Mouse (Mus musculus) spleen, postnatal 4 days (tissue): ENCODE data around the gene Sox18.
A peak's percentile ranks its signal among the peaks of the same experiment; 100 is the strongest.

Source experiments
- DNase-seq, 2 experiments: peaks; one replicate each; pipeline ENCODE4 v3.0.0; 2022; ENCODE audit warnings: low spot score in 2 of 2

The Sox18 gene

DNA sequence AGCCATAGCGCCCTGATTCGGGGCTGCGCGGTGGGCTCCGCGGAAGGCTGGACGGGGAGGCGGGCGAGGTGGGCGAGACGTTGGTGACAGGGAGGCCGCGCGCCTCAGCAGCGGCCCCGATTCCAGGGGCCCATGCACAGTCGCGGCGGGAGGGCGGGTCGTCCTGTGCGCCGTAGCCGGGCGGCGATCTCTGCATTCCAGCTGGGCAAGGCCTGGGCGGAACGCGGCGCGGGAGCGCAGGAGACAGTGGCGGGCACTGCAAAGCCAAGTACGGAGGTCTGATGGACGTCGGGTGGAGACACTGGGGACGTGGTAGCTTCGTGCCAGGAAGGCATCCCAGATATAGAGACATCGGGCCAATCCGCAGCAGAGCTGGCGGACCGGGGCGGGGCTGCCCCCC lies at the start of gene Sox18:
Gene Sox18 (minus strand): TSS at position 315 of the 400 bp plus-strand sequence.
- no peak for DNase-seq

DNA sequence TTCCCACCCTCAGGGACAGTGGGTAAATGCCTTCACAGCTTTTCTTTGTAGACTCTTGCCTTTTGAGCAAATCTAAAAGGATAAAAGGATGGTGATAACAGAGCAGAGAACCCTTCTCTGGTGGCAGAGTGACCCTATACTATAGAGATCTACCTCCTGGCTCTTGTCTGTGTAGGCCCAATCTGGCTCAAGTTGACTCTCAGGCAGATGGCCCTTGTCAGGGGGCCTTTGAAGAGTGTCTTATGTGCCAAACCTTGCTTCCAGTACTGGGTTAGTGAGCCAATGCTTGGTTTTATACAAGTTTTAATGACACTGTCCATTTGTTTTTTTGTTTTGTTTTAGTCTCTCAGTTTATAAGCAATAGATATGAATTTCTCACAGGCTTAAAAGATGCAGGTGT lies 49.8 kb upstream of the Sox18 start:
- DNase-seq = no peak

DNA sequence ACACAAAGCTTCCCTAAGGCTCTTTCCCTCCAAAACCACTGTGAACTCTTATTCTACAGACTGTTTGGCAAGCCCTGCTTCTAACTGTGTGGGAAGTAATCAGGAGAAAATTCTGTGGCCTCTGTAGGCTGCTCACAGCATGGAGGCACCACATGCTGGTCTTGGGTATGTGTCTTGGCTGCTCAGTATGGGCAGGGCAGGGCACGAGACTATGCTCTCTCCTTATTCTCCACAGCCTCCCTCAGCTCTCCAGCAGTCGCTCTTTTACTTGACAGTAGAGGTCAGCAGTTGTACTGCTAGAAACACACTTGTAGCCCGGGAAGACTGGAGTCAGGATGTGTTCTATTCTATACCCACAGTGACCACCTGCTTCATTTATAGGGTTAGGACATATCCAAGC lies 48.6 kb upstream of the Sox18 start:
- DNase-seq = no peak

DNA sequence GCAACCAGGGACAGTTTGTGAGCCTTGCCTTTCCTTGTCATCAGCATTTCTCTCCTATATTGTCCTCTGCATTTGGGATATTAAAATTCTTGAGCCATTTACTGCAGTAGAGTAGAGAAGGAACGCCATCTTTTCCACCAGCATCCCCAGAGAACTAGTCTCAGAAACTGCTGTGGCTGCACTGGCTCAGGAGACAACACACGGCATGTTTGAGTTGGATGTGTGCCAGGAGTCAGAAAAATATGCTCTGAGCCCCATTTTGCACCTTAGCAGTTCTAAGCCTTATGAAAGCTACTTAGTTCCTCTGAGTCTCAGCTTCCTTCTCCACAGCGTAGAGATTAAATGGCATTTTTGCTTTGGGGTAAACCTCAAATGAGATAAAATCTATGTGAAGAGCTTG lies 45.6 kb upstream of the Sox18 start:
- DNase-seq = no peak

DNA sequence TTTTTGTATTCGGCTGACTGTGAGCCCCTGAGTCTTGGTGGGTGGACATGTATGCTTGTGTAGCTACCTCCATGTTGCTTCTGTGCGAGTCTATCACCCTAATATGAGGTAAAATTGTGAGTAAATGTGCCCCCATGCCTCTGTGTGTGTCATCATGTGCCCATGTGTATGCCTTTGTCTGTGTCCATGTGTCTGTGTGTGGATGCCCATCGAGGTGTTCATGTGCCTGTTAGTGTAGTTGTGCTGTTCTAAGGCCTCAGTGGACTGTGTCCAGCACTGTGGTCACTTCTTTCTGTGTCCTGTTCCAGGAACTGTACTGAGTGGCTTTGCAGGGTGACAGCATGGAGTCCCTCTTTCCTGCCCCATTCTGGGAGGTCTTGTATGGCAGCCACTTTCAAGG lies 43.9 kb upstream of the Sox18 start:
- DNase-seq = no peak

DNA sequence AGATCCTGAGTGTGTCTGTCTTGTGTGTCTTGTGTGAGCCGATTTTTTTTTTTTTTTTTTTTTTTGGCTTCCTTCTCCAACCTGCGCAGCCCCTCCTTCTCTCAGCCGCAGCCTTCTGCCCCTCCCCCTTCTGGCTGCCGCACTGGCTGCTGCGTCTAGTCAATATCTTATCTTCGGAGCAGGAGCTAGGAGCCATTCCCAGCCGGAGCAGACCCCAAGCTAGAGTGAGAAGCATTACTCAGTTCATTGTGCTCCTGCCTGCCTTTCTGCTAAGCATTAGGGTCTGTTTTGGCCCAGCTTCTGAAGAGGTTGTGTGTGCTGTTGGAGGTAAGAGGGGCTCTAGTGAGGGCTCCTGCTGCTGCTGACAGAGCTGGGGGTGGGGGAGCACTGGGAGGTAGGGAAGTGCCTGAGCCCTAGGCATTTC lies 43.5 kb upstream of the Sox18 start, which contains the start of gene Oprl1:
Gene Oprl1 (plus strand): TSS at position 114 of the 424 bp plus-strand sequence.
- DNase-seq = no peak

DNA sequence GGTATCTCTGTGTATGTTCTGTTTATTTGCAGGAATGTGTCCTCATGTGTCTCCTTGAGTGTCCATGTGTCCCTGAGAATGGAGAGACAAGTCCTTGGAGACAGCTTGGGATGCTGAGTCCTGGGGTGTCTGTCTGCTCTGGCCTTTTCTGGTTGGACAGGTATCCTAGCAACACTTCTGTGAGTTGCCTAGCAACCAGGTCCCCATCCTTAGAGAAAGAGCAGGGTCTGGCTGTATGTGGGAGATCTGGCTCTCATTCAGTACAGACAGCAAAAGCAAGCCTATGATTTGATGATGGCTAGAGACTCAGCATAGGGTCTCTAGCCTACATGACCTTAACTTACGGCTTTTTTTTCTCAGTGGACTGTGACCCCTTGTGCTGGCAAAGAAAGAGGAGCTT lies 42.3 kb upstream of the Sox18 start:
- DNase-seq = no peak

DNA sequence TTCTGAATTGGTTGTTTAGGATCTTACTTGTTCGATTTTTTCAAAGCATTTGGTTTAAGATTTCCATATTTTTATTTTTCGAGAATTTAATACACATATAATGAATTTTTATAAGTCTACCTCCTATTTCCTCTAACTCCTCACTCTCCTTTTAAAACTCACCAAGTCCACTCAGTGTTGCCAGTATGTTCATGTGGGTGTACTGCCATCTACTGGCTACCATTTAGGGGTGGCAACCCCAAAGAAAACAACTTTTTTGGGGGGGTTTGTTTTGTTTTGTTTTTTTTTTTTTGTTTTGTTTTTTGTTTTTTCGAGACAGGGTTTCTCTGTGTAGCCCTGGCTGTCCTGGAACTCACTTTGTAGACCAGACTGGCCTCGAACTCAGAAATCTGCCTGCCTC lies 35.2 kb upstream of the Sox18 start:
- DNase-seq = no peak

DNA sequence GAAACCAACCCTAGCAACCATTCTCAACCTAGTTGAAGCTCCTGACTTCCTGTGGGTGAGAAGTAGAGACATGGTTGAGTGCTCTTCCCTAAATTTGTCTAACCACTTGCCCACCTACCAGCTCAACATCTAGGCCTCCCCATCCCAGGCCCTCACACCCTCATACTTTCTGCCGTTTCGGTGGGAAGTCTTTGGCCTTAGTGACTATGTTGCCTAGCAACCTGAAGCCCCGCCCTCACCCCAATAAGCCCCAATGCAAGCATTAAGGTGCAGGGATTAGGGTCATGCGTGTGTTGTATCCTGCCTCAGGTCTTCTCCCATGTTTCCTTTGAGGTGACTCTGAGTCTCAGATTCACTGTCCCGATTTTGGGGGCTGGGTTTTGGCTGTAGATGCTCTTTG lies 26.8 kb upstream of the Sox18 start, which contains the start of gene Lkaaear1:
Gene Lkaaear1 (minus strand): TSS at position 202 of the 400 bp plus-strand sequence.
- DNase-seq = no peak

DNA sequence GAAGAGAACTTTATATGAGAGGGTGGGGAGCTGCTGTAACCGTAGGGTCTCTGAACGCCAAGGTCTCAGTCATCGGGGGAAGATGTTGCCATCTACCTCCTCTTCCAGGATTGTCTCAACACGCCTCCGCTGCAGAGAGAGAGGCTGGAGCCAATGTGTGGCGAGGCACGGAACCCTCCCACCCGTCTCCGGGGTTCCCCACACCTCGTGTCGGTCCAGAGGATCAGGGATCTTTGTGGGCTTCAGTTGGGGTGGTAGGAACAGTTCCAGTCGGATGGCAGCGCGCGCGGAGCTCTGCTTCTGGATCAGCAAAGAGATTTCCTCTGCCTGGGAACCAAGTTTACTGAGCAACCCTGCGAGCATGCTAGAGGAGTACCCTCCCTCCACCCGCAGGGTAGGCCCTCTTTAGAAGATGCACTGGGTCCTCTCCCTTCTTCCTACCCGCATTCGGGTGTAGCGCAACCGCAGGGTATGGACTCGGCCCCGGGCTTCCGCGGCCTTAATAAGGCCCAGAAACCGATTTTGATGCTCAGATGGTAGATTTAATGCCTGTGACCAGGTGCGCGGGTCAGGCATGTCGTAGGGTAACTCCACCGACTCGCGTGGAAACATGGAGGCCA lies 25.5 kb upstream of the Sox18 start:
- no peak for DNase-seq

DNA sequence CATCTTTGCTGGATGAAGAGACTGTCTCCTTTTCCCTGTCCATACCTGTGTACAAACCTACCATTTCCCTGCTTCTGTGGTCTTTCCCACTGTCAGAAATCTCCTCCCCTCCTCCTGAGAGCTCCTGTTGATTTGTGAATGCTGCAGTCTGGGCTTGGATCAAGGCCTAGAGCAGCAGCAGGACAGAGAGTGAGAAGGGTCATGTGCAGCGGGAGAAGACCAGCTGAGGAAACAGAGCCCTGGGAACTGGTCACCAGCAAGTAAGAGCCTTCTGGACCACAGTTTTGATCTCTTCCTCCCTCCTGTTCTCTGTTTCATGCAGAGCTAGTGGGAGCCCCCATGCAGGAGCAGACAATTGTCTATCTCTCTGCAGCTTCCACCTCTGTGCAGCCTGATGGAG lies 24.3 kb upstream of the Sox18 start:
- peak in 1 of 2 experiments; percentile 50 for DNase-seq

DNA sequence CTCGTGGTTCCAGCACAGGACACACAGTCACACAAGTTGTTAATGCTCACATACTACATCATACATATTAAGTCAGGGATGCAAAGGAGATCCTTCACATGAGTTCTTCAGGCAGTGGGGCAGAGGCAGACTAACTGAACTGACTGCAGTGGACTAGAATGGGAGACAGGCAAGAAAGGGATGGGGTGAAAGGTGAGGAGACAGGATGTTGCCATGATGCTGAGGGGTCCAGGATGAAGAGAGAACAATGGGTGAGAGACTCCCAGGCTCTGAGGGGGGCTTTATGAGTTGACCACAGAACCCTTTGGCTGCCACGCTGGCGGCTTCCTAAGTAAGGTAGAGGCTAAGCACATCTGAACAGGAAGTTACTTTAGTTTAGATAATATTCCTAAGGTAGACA lies 23.1 kb upstream of the Sox18 start:
- peak; percentile 8 to 52 for DNase-seq

DNA sequence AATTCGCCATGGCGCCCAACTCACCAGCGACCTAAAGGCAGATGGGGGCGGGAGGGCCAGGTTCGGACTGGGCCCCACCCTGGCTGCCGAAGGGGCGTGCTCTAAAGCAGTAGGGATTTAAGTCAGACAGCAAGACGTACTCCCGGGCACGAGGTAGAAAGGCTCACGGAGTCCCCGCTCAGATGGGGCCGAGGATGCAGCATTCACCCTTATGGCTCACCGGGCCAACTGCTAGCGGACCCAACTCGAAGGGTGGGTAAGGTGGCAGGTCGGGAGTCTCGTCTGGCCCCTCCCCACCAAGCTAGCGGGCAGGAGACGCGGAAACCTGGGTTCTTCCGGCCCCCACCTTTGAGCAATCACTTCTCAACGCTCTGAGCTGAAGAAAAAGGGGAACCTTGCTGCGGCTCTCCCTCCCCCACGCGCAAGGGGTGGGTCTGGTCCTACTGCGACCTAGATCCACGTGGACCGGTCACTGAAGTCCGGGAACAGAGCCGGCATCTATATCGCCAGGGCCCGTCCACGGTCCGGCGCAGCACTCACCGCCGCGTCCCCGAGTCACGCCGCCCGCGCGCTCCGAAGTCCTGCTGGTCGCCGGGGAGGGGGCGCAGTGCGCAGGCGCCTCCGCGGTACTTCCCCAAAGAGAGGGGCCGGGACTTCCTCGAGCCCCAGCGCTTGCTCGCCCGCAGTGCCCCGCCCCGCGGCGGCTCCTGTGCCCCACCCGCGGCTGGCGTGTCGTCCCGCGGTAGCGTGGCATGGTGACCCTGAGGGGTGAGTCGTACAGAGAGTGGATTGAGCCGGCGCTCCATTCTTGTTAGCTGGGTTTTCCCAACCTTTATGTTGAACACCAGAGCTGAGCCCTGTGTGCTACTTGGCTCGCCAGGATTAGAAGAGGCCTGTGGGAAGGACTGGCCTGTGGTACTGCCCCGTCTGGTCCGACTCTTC lies 22.2 kb upstream of the Sox18 start, which contains the start of gene Rgs19:
Gene Rgs19 (minus strand): TSS at position 639 of the 942 bp plus-strand sequence.
- DNase-seq = peak; percentile 79 to 89

DNA sequence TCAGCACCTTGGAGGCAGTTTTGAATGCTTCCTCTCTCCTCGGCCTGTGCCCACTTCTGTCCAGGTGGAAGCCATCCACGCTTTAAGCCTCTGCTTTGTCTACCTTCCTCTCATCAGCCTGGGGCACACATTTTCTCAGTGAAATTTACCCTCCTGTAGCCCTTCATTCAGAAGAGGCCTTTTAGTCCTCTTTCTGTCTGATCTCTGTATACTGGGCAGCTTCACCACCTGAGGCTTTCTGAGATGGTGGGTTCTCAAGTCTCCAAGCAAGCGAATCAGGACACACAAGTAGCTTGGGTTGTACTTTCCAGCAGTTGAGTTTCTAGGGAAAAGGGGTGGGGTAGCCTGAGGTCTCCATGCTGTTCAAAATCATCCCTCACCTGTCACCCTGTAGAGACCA lies 20.9 kb upstream of the Sox18 start:
- DNase-seq = peak in 1 of 2 experiments; percentile 11

DNA sequence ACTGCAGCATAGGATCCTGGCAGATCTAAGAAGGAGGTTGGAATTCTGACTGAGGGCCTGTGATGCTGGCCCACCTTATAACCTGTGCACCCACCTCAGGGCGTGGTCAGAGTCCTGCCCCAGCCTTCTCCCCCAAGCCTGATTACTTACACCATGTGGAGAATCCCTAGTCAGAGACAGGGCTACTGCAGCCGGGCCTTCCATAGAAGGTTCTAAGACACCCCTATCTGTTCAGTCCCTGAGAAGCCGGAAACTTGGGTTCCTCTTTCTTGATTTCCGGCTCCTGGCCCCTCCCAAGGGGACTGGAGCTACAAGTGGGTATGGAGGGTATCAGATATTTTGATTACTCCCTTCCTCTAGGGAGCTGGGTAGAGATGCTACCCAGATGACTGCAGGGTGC lies 20.1 kb upstream of the Sox18 start:
- DNase-seq = peak; percentile 28 to 67

DNA sequence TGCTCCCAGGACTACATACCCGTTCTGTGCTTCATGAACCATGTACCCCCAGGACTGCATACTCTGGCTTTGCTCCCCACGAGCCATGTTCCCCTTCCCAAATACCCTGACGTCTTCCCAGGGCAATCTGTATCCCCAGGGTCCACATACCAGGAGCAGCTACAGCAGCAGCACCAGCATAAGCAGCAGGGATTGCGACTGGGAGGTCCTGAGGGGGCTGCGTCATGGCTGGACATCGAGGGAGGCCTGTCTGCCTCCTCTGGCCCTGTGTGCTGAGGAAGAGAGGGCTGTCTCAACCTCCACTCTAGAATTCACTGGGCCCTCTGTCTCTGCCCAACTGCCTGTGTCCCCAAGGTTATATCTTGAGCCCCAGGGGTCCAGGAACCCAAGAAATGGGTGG lies 19.6 kb upstream of the Sox18 start:
- DNase-seq = peak in 1 of 2 experiments; percentile 9

DNA sequence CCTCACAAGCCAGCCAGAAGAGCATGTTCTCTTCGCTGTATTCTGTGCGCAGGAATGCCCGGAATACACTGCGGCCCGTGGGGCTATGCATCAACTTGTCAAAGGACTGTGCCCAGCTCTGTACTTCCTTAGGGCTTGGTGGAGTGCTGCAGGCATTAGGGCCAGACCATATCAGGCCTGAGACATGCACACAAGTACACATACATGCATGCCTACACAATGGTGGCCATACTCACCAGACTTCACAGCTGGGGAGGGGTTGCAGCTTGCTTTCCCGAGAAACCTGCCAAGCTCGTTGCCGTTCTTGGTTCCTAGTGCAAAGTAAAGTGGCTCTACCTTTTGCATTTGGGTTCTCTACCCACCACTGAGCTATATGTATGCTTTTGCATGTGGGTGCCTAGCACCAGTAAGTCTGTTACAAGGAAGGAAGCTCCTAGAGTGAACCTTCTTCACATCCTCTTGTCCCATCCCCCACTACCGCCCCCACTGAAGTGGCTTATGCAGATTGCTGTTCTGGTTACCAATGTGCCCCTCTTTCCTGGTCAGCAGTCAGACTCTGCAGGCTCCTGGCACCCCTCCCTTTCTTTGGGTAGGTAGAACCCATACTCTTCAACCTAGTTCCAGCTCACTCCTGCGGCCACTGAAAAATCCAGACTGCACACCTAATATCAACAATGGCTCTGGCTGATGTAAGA lies 18.2 kb upstream of the Sox18 start:
- DNase-seq = peak in 1 of 2 experiments; percentile 15

DNA sequence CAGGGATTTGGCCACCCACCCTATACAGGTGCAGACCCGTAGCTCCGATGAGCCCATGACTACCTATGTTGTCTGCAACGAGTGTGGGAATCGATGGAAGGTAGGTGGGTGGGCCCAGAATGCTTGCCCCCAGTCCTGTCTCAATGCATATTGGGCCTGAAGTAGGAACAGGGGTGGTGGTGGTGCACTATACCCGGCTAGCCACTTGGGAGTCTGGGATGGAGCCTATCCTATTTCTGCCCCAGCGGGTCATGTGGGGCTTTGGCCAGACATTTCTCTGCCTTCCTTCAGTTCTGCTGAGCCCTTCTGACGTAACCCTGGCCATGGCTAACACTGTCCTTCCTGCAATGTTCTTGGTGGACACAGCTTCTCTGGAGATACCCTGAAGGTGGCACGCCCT lies 16.1 kb upstream of the Sox18 start:
- peak; percentile 11 to 55 for DNase-seq

DNA sequence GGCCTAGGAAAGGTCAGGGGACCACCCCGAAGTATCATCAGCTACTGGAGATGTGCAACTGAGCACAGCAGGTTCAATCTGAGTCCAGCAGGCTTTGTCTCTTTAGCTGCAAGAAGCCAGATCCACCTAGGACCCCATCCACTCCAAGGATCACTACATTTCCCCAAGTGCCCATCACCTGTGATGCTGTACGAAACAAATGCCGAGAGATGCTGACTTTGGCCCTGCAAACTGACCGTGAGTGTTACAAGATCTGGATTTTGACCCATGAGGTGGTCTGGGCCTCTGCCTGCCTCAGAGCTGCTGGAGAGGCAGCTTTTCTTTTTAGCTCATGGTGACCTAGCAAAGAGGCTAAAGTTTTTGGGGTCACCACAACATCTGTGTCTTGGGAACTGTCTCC lies 14.2 kb upstream of the Sox18 start:
- DNase-seq = peak in 1 of 2 experiments; percentile 8

DNA sequence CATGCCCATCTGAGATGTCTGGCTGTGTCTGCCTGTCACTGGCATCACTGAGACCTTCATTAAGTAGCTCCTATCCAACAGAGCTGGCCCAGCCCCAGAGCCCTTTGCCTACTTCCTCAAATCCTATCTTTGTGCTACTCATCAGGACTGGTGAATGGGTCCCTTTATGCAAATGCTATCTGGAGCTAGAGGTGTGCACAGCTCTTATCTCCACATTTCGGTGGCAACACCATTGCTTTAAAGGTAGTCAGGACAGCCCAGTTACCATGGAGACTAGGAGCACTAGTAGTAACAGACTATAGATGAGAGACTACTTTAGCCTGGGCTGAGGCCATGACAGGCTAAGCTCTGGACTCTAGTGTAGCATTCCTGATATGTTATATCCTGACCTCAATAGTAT lies 13.3 kb upstream of the Sox18 start:
- DNase-seq = no peak

DNA sequence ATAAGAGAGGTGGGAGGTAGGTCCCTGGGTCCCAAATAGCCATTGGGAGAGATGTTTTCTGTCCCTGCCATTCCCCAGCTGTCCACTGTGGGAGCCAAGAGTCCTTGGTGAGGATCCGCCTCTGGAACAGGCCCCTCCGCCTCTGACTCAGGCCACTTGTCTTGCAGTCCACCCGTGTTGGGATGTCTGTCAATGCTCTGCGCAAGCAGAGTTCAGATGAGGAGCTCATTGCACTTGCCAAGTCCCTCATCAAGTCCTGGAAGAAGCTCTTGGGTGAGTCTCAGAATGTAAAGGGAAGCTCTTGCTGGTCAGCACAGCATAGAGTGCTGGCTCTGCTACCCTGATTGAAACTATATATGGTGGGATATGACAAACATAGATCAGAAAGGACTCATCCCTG lies 11.9 kb upstream of the Sox18 start:
- DNase-seq = no peak

DNA sequence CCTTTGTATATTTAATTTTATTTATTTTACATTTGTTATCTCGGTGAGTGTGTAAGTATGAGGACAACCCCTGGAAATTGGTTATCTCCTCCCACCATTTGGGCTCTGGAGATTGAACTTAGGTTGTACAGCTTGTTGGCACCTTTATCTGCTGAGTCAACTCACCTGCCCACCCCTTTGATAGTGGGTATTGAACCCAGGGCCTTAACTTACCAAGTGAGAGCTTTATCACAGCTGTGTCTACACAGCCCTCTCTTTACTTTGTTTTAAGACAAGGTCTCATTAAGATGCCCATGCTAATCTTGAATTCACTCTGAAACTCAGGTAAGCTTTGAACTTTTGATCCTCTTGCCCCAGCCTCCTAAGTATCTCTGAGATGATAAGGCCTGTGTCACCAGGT lies 10.5 kb upstream of the Sox18 start:
- no peak for DNase-seq
